In genomic region chr7:25105411-25106160, GRCm38 (mm10) we compare ENCODE assay signal across 8 mouse cellular contexts. TPM values are rescaled to one million over a fixed set of nuclear protein-coding genes. Genes with fewer than 3 reads are reported as not detected.
A peak's percentile ranks its signal among the peaks of the same experiment; 100 is the strongest.
DNase-seq lines count a peak whose midpoint lies in the region; ATAC-seq lines count a peak whose summit lies in the region.

No protein-coding gene starts in this region.

- no peaks in the 10 kb centered on the region for H3K27me3 ChIP-seq in neural tube, embryonic 15.5 days (replicated peaks)

- peak overlapping the region; percentile 54; the same call in 1 of the 2 replicates for H3K27ac ChIP-seq in neural tube, embryonic 15.5 days (replicated peaks)

- H3K9ac ChIP-seq in neural tube, embryonic 15.5 days (replicated peaks), result no peak overlapping the region

- peak; percentile 89 to 94 for DNase-seq in CD8-positive naive resting alpha-beta T cell, adult 2 months (ENCODE audit: low read depth in 2 of 2, low spot score in 2 of 2)
- DNase-seq in adrenal gland, postnatal 14 days, result peak; percentile 90
- DNase-seq in embryo, embryonic 11.5 days (ENCODE audit: low read depth, low spot score), result peak; percentile 57
- DNase-seq in heart, adult 18-20 months, result peak; percentile 66 to 81
- peak; percentile 75 to 78 for DNase-seq in kidney, postnatal 25 days
- peak; percentile 63 to 65 for DNase-seq in lung, adult 18-20 months
- DNase-seq in thymus, adult 18-20 months, result peak; percentile 43 to 54

- H3K4me3 ChIP-seq in neural tube, embryonic 15.5 days (replicated peaks), result no peak overlapping the region

- H3K36me3 ChIP-seq in neural tube, embryonic 15.5 days, result no peaks in the 10 kb centered on the region

- H3K4me1 ChIP-seq in neural tube, embryonic 15.5 days, result peaks cover 4% of the 10 kb centered on the region; the same call in 1 of the 2 replicates

- peak; percentile 59 for ATAC-seq in neural tube, embryonic 15.5 days (ENCODE audit: low FRiP score)

- H3K9me3 ChIP-seq in neural tube, embryonic 15.5 days (replicated peaks), result no peaks in the 10 kb centered on the region

- H3K4me2 ChIP-seq in neural tube, embryonic 15.5 days, result no peak overlapping the region

- 14% methylated on average over 17 of the region's 17 CpGs for WGBS in neural tube, embryonic 15.5 days

RNA-seq across cellular contexts. Expression of gene Zfp574, which starts 33.2 kb away (rescaled TPM):
- 18.8 and 19.2 TPM in 2 replicates for total RNA-seq in adrenal gland, postnatal 14 days (2021)
- 1 to 10 TPM; 8.3 to 9.9 TPM for total RNA-seq in heart, adult 18-20 months (2021)
- polyA plus RNA-seq in neural tube, embryonic 15.5 days (2015; fragmentation: Nextera tagmentation; extraction: Ambion mirVana), result 31.6 TPM in 2 replicates

RNA-seq across cellular contexts. Expression of gene Grik5, which starts 33.4 kb away (rescaled TPM):
- 18.6 and 21.3 TPM in 2 replicates for total RNA-seq in adrenal gland, postnatal 14 days (2021)
- total RNA-seq in heart, adult 18-20 months (2021), result 1 to 10 TPM; 3.9 to 4.4 TPM
- 14.9 and 17.8 TPM in 2 replicates for polyA plus RNA-seq in neural tube, embryonic 15.5 days (2015; fragmentation: Nextera tagmentation; extraction: Ambion mirVana)
